Mouse (Mus musculus) G1E-ER4 (cell line): Measurements from ENCODE around the gene Kctd17. TPM values are rescaled to one million over a fixed set of nuclear protein-coding genes. Genes with fewer than 3 reads are reported as not detected.

Source experiments
- GATA1 ChIP-seq: IDR thresholded peaks from one replicate; pipeline ENCODE4 v1.8.0; 2012; ENCODE audit warnings: low read length, inconsistent platforms
- polyA plus RNA-seq: library from polyadenylated mRNA; stranded (reverse); fragments of >175 nt; gene quantifications from 2 replicates; pipeline ENCODE4 v1.2.3, GENCODE M21; 2012

Kctd17 gene
- polyA plus RNA-seq, 1 experiment, result not detected

DNA sequence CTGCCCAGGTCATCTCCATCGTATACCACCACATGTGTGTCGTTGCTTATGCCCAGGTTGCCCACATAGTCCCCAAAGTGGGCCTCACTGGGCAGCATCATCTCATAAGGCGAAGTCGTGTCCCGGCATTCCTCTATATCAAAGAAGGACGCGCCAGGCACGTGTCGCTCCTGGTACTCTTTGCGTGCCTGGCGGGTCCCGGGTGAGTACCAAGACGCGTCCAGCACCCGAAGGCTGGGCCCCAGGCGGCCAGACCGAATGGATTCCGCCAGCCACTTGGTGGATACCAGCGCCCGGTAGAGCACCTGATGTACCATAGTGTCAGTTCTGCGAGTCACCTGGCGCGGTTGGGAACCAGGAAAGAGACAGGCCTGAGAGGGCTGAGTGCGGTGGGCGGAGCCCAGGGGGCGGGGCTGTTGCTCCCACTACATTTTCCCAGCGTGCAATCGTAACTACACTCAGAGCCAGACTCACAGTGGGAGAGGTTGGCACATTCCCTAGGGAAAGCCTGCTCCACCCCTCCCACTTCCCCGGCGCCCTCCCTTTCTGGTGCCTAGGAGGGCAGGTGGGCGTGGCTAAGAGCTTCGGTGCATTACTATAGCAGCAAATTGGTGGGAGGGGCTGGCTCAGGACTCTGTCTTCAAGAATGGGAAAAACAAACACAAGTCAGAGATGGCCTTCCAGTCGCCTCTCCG lies 22.7 kb upstream of the Kctd17 start, which contains the start of gene Tst:
Gene Tst (minus strand): TSS at position 391 of the 695 bp plus-strand sequence.
- TF ChIP-seq GATA1, result no peak

- no peak for TF ChIP-seq GATA1
Measured at GRCm38 (mm10) chr15:78406293-78406934, 21.9 kb upstream of the Kctd17 start, which contains the start of gene Mpst. Gene Mpst, plus strand, starts transcription at chr15:78406416.

DNA sequence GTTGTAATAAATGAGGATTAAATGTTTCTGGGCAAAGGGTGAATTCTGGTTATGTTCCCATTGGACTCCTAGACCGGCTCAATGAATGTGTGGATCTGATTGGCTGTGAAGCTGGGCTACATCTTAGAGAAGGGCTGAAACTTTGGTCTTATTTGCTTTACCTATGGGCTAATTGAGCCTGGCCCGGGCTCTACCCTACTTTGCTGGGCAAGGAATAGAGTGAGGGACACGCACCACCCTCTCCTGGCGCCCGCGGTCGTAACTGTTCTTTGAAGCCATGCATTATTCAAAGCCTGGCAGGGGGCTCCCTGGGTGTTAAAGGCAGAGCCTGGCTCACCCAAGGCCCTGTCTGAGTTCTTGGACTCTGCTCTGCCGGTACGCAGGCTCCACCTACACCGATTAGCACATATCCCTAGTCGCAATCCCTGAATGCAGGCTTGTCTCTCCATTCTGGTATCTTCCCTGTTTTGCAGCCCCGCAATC lies 18.8 kb upstream of the Kctd17 start:
- TF ChIP-seq GATA1, result no peak

DNA sequence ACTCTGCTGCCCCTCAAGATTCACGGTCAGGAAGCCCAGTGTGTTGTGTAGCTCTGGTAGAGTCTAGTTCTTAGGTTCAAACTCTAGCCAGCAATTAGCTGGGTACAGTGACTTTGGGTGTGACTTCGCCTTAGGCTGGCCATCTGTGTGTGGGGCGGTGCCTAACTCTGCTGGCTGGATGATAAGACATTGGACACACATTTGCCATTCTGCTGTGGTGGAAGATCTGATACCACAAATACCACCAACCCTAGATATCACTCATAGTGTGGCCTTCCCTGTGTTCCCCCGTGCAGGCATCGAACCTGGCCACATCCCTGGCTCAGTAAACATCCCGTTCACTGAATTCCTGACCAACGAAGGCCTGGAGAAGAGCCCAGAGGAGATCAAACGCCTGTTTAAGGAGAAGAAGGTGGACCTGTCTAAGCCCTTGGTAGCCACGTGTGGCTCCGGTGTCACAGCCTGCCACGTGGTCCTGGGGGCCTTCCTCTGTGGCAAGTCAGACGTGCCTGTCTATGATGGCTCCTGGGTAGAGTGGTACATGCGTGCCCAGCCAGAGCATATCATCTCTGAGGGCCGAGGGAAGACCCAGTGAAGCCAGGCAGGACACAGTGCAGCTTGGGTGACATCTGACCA lies 15.2 kb upstream of the Kctd17 start:
- TF ChIP-seq GATA1, result peak; percentile 99

GRCm38 (mm10) chr15:78413719-78414117 lies 14.6 kb upstream of the Kctd17 start:
- no peak for TF ChIP-seq GATA1

DNA sequence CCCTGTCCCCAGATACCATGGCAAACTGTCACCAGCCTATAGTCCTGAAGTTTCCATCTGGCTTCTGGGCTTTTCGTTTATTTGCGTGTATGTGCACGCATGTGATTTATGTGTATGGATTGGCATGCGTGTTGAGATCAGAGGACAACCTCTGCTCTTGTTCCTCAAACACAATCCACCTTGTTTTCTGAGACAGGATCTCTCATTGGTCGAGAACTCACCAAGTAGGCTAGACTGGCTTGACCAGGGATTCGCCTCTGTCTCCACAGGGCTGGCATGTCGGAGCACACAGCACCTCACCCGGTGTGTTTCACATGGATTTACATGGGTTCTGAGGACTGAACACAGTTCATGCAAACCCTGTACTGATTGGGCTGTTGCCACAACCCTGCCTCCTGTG lies 14.2 kb upstream of the Kctd17 start:
- no peak for TF ChIP-seq GATA1

DNA sequence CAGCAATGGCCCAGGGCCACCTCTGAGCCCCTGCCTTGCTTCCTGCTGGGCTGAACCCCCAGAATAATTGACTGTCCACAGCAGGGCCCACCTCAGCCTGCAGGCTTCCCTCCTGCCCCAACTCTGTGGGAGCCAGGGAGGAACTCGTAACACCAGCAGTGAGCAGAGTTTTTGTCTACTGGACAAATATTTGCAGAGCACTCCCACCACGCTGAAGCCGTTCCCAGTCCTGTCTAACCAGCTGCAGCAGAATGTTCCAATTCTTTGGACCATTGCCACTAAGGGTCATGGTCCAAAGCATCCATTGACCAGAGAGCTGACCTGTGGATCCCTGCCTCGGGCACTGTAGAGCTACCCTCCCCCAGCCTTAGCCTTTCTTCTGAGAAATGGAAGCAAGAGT lies 11.4 kb upstream of the Kctd17 start:
- no peak for TF ChIP-seq GATA1

DNA sequence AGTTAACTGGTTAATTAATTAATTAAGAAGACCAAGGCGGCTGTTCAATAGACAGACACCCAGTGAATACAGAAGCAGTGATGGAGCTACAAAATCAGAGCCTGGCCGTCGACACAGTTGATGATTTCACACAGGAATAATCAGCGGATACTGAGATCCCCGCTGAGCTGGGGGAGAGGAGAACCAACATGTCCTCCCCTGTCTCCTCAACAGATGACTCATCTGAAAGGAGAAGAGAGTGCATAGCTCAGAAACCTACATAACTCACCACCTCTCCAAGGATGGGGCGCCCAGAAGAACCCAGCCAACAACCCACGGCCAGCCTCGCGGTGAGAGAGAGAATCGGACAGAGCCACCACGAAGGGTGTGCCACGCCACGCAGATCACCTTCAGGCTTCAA lies 8.0 kb upstream of the Kctd17 start:
- no peak for TF ChIP-seq GATA1

DNA sequence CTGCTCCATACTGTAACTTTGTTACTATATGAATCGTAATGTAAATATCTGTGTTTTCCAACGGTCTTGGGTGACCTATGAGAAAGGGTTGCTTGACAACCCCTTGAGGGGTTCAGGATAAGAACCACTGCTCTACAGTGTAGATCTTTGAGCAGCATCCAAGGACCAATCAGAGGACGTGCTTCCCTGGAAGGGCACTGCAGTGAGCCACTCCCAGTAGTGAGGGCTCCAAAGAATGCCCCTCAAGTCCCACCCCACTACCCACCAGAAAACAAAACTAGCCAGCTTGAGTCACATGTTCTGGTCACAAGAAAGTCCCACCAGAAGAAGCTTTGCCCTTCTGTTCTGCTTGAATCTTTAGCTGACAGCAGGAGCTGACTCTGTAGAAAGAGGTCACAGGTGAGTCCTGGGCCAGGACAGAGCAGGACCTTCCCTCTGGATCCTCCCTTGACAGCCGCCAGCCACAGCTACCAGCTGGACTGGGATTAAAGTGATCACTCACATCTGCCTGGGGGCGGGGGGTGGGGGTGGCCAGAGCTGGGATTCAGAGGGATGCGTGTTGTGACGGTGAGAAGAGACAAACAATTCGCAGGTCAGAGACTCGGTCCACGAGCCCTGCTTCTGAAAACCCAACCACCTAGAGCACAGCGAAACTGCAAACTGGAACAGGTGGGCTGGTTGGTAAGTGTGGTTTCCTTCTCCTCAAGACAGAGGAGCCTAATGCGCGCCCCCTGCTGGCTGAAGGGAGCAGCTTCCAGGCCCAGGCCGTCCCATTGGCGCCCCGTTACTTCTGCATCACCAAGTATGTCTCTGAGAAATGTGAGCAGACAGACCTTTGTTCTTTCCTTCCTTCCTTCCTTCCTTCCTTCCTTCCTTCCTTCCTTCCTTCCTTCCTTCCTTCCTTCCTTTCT lies 6.1 kb upstream of the Kctd17 start:
- no peak for TF ChIP-seq GATA1

GRCm38 (mm10) chr15:78424507-78424906 lies 3.9 kb upstream of the Kctd17 start:
- no peak for TF ChIP-seq GATA1

DNA sequence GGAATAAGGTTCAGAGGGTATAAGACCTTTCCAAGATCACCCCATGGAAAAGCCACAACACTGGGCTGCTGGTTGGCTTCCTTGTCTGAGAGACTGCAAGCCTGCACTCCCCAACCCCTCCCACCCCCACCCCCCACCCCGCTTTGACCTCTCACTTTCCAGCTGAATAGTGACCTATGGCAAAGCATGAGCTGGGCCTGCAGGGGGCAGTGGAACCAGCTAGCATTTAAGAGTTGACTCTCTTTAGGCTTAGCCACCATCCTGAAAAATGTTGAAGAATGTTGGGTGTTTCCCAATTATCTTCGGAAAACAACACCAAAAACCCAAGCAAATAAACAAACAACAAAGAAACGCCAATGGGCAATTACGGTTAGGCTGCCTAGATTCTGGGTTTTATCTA lies 3.1 kb upstream of the Kctd17 start:
- no peak for TF ChIP-seq GATA1

- no peak for TF ChIP-seq GATA1
Measured at GRCm38 (mm10) chr15:78429139-78429459, 735 bp downstream of the Kctd17 start.

DNA sequence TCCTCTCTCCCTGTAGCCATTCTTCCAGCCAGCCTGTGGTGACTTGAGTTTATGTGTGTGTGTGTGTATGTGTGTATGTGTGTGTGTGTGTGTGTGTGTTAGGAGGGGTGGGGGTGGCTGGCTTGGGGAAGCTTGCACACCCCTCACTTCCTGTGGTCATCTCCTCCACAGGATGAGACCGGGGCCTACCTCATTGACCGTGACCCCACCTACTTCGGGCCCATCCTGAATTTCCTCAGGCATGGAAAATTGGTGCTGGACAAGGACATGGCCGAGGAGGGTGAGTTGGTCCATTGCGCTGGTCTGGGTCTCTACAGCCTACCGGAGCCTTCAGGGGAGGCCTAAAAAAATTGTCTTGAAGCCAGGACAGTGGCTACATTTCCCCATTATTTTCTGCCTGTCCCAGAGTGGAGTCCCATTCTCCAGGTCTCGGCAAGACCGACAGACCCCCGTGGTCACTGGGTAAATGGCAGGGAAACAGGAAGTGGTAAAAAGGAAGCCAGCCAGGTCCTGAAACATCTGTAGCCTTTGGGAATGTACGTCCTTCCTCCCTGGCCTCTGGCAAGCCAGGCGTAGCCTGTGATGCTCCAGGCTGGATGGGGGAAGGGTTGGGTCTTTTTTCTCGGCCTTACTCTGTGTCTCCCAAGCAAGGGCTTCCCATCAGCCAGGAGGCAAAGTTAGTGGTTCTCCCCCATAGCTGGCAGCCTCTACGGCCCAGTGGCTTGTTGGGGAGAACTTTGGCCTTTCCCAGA lies 1.7 kb downstream of the Kctd17 start:
- no peak for TF ChIP-seq GATA1

GRCm38 (mm10) chr15:78430874-78431273 lies 2.5 kb downstream of the Kctd17 start:
- TF ChIP-seq GATA1, result no peak
